Mouse (Mus musculus): Measurements from ENCODE around the gene Rhot1. TPM values are rescaled to one million over a fixed set of nuclear protein-coding genes. Genes with fewer than 3 reads are reported as not detected.
"Not testable (repeated sequence)": the region's sequence is repeated elsewhere in the genome, so short reads cannot be mapped to it uniquely, and the experiment has no call there.

Gene Rhot1
- polyA plus RNA-seq, 1 experiment: 54.1 TPM

DNA sequence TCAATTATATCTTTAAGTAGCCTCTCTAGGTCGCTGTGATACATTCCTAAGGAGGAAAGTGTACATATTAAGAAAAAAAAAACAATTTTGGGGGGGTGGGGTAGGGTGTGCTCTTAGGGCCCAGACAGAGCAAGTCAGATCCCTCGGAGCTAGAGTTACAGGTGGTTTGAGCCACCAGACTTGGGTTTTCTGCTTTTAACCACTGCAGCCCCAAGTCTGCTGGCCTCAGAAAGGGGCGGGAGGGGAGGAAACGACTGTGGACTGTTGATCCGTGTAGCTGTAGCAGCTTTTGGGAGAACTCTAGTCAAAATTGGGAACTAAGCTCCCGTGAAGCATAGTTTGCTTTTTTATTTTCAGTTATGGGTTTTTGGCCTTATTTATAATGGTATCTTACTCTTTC is 1.5 kb downstream of the Rhot1 start:
- Histone ChIP-seq H3K4me1 (ENCODE audit: control insufficient read depth, insufficient read depth, low read length) (no peaks in the 10 kb centered on the region), H3K4me3 (ENCODE audit: insufficient read depth, low read length) (no peak overlapping the region; the same call in 1 of the 2 replicates), H3K27ac (ENCODE audit: insufficient read depth, low read length) (no peak overlapping the region)
- TF ChIP-seq CTCF (IDR thresholded peaks at IDR 0.05; ENCODE audit: extremely low read depth, insufficient read depth, low read length): no peak
- TF ChIP-seq POLR2A (IDR thresholded peaks at IDR 0.05; ENCODE audit: extremely low read depth, insufficient read depth, low read length): no peak

DNA sequence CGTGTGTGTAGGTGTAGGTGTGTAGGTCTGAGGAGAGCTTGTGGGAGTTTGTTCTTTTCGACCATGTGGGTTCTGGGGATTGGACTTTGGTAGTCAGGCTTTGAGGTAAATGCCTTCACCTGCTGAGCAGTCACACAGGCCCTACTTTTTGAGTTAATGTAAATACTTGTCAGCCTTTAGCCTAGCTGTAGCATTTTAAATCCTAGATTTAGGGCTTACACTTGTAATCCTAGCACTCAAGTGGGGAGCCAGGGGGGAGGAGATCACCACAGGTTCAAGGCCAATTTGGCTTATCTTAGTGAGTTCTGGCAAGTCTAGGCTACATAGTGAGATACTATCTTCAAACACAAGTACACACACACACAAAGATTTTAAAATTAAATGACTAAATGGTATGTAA is 3.5 kb downstream of the Rhot1 start:
- no peak for TF ChIP-seq POLR2A (IDR thresholded peaks at IDR 0.05; ENCODE audit: extremely low read depth, insufficient read depth, low read length)
- Histone ChIP-seq H3K4me1 (ENCODE audit: control insufficient read depth, insufficient read depth, low read length) (no peaks in the 10 kb centered on the region), H3K27ac (ENCODE audit: insufficient read depth, low read length) (no peak overlapping the region), H3K4me3 (ENCODE audit: insufficient read depth, low read length) (no peak overlapping the region)

GRCm38 (mm10) chr11:80215291-80215690 is 6.5 kb downstream of the Rhot1 start:
- Histone ChIP-seq H3K4me1 (ENCODE audit: control insufficient read depth, insufficient read depth, low read length) (peaks cover 2% of the 10 kb centered on the region), H3K27ac (ENCODE audit: insufficient read depth, low read length) (no peak overlapping the region), H3K4me3 (ENCODE audit: insufficient read depth, low read length) (no peak overlapping the region)
- no peak for TF ChIP-seq POLR2A (IDR thresholded peaks at IDR 0.05; ENCODE audit: extremely low read depth, insufficient read depth, low read length)
- TF ChIP-seq CTCF (IDR thresholded peaks at IDR 0.05; ENCODE audit: extremely low read depth, insufficient read depth, low read length): no peak

GRCm38 (mm10) chr11:80218657-80219293 is 10.0 kb downstream of the Rhot1 start:
- H3K27ac ChIP-seq (ENCODE audit: insufficient read depth, low read length): no peak overlapping the region

DNA sequence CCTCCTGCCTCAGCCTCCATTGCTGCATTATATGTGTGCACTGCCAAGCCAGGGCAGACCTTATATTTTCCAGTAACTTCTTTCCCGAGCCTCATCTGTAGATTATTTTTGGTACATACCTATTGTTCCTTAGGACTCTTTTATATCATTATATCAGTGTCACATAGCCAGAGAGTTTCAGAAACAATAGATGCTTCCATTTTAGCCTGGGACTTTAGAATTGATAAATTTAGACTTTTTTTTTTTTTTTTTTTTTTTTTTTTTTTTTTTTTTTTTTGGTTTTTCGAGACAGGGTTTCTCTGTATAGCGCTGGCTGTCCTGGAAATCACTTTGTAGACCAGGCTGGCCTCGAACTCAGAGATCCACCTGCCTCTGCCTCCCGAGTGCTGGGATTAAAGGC is 21.2 kb downstream of the Rhot1 start:
- not testable (repeated sequence) for H3K27ac ChIP-seq (ENCODE audit: insufficient read depth, low read length); H3K4me3 ChIP-seq (ENCODE audit: insufficient read depth, low read length); H3K4me1 ChIP-seq (ENCODE audit: control insufficient read depth, insufficient read depth, low read length)

More at GRCm38 (mm10) chr11:80218657-80219293, 10.0 kb downstream of the Rhot1 start:
- TF ChIP-seq POLR2A (IDR thresholded peaks at IDR 0.05; ENCODE audit: extremely low read depth, insufficient read depth, low read length): no peak
- no peak for TF ChIP-seq CTCF (IDR thresholded peaks at IDR 0.05; ENCODE audit: extremely low read depth, insufficient read depth, low read length)
- Histone ChIP-seq H3K4me1 (ENCODE audit: control insufficient read depth, insufficient read depth, low read length) (peaks cover 2% of the 10 kb centered on the region), H3K4me3 (ENCODE audit: insufficient read depth, low read length) (no peak overlapping the region)

GRCm38 (mm10) chr11:80237278-80237677 is 28.5 kb downstream of the Rhot1 start:
- peaks cover 3% of the 10 kb centered on the region; the same call in 1 of the 2 replicates for H3K4me1 ChIP-seq (ENCODE audit: control insufficient read depth, insufficient read depth, low read length)
- H3K27ac ChIP-seq (ENCODE audit: insufficient read depth, low read length): no peak overlapping the region
- no peak overlapping the region for H3K4me3 ChIP-seq (ENCODE audit: insufficient read depth, low read length)
- TF ChIP-seq CTCF (IDR thresholded peaks at IDR 0.05; ENCODE audit: extremely low read depth, insufficient read depth, low read length): no peak
- TF ChIP-seq POLR2A (IDR thresholded peaks at IDR 0.05; ENCODE audit: extremely low read depth, insufficient read depth, low read length): no peak

DNA sequence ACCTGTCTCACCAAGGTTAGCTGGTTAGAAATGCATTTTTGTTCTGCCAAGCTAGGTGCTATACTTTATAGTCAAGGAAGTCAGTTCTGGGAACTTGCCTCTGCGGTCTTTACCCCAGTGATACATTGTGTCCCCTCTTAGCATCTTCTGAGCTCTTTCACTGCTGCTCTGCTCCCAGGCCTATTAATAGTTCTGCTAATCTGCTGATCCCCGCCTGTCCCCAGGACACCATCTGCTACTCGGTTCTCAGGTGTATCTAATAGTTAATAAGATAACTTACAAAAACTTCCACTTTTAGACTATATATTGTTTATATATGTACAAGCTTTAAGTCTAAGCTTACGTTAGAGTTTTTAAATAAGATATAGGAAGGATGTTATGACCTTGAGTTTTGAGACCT is 29.5 kb downstream of the Rhot1 start:
- TF ChIP-seq POLR2A (IDR thresholded peaks at IDR 0.05; ENCODE audit: extremely low read depth, insufficient read depth, low read length) (no peak), CTCF (IDR thresholded peaks at IDR 0.05; ENCODE audit: extremely low read depth, insufficient read depth, low read length) (no peak)
- Histone ChIP-seq H3K4me3 (ENCODE audit: insufficient read depth, low read length) (no peak overlapping the region), H3K27ac (ENCODE audit: insufficient read depth, low read length) (no peak overlapping the region), H3K4me1 (ENCODE audit: control insufficient read depth, insufficient read depth, low read length) (peaks cover 3% of the 10 kb centered on the region; the same call in 1 of the 2 replicates)

DNA sequence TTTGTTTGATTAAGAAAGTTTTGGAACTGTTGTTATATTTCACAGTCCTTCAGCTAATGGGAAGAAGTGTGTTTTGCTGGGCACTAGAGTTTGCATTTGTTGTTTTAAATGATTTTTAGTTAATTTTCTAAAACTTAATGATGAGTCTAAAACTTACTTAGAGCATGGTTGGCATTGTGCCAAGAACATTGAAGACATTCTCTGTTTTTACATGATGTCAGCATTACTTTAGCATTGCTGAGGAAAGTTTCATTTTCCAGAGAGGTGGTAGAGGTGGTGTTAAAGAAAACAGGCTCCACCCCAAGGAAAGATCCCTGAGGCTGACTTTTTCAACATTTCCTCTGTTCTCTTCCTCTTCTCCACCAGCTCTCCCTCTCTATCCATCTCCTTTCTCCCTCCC is 38.2 kb downstream of the Rhot1 start:
- Histone ChIP-seq H3K4me1 (ENCODE audit: control insufficient read depth, insufficient read depth, low read length) (no peaks in the 10 kb centered on the region), H3K4me3 (ENCODE audit: insufficient read depth, low read length) (no peak overlapping the region), H3K27ac (ENCODE audit: insufficient read depth, low read length) (no peak overlapping the region)
- no peak for TF ChIP-seq POLR2A (IDR thresholded peaks at IDR 0.05; ENCODE audit: extremely low read depth, insufficient read depth, low read length)
- no peak for TF ChIP-seq CTCF (IDR thresholded peaks at IDR 0.05; ENCODE audit: extremely low read depth, insufficient read depth, low read length)

- Histone ChIP-seq H3K4me3 (ENCODE audit: insufficient read depth, low read length) (no peak overlapping the region), H3K4me1 (ENCODE audit: control insufficient read depth, insufficient read depth, low read length) (no peaks in the 10 kb centered on the region), H3K27ac (ENCODE audit: insufficient read depth, low read length) (no peak overlapping the region)
- TF ChIP-seq CTCF (IDR thresholded peaks at IDR 0.05; ENCODE audit: extremely low read depth, insufficient read depth, low read length) (no peak), POLR2A (IDR thresholded peaks at IDR 0.05; ENCODE audit: extremely low read depth, insufficient read depth, low read length) (no peak)
Observed at GRCm38 (mm10) chr11:80248531-80248930, 39.7 kb downstream of the Rhot1 start.

GRCm38 (mm10) chr11:80264137-80264536 is 55.3 kb downstream of the Rhot1 start:
- TF ChIP-seq CTCF (IDR thresholded peaks at IDR 0.05; ENCODE audit: extremely low read depth, insufficient read depth, low read length) (no peak), POLR2A (IDR thresholded peaks at IDR 0.05; ENCODE audit: extremely low read depth, insufficient read depth, low read length) (no peak)
- H3K4me3 ChIP-seq (ENCODE audit: insufficient read depth, low read length): no peak overlapping the region
- no peak overlapping the region for H3K27ac ChIP-seq (ENCODE audit: insufficient read depth, low read length)
- no peaks in the 10 kb centered on the region for H3K4me1 ChIP-seq (ENCODE audit: control insufficient read depth, insufficient read depth, low read length)
